Mouse (Mus musculus): ENCODE data around the gene Kdm2b.

Kdm2b gene

DNA sequence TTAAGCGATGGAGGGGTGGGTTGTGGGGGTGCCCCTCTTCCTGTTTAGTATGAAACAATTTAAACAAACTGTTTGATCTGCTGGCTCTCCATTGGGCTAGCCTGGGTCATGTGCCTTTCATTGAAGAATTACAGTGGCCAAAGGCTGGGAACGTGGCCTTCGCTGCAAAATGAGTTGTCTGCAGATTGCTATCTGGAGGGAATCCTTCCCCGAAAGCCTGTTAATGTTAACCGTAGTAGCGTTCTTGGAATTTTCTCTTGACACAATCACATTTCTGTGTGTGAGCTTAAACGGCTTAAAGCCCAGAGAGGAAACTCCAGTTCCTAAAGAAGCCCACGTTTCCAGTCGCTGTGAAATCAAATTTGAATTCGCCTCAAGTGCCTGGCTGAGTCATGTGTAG, 156.6 kb downstream of the Kdm2b start:
- DNase-seq, result peak; percentile 39

DNA sequence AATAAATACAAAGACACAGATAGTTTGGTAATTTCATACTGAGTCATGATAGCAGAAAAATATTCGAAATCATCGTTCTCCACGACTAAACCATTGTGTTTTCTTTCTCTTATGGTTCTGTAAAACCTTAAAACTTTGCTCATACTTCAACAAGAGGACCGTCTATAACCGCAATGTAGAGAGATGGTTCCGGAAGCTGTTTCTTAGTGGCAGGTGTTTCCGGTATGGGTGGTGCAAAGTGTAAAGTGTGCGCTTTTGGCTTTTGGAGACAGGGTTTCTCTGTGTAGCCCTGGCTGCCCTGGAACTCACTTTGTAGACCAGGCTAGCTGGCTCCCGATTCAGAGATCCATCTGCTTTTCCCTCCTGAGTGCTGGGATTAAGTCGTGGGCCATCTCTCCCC, 157.1 kb downstream of the Kdm2b start:
- peak; percentile 49 for DNase-seq

DNA sequence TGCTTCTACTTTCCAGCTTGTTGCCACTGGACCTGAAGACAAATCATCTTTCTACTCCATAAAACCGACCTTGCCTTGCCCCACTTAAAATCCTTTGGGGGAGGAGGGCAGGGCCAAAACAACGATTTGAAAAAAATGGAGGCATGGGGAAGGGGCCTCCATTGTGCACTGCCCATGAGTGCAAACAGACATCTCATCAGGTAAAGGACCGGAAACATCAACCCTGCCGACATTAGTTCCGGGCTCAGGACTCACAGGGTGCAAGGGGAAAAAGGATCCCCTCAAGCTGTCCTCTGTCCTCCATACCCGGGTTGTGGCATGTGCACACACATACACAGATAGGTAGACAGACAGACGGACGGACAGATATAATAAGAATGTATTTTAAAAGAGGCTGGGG, 164.5 kb downstream of the Kdm2b start:
- DNase-seq, result no peak

DNA sequence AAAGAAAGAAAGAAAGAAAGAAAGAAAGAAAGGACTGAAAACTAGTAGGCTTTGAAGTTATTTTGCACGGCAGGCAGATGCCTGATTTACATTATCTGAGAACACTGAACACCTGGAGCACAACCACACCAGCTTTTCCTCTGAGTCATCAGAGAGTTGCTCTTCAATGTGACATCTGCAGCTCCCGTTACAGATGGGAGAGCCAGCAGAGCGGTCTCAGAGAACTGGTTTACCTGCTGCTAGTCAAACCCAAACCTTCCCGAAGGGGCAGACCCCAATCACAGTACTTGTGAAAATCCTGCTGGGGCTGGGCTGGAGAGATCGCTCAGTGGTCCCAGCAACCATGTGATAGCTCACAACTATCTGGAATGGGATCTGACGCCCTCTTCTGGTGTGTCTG, 165.2 kb downstream of the Kdm2b start:
- DNase-seq, result peak; percentile 68

DNA sequence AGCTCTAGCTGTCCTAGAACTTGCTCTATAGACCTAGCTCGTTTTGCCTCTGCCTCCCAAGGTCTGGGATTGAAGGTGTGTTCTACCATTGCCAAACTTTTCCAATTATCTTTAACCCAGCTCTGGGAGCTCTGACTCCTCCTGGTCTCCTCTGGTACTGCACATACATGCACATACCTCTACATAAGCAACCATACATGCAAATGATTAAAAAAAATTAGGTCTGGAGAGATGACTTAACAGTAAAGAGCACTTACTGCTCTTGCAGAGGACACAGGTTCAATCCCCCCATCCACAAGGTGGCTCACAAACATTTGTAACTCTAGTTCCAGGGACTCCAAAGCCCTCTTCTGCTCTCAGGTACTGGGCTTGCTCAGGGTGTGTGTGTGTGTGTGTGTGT, 165.6 kb downstream of the Kdm2b start:
- peak; percentile 47 for DNase-seq

DNA sequence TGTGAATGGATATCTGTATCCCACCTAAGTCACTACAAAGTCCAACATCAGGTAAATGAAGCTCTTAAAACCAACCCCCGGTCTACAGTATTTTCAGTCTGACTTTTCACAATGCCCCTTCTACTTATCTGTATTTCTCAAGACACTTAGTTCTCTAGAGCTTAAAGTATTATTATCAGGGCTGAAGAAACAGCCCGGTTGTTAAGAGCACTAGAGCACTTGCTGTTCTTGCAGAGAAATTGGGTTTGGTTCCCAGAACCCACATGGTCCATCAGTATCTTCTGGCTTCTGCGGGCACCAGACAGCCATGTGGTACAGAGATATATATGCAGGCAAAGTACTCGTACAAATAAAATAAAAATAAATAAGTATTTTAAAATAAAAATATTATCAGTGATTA, 167.2 kb downstream of the Kdm2b start:
- no peak for DNase-seq

DNA sequence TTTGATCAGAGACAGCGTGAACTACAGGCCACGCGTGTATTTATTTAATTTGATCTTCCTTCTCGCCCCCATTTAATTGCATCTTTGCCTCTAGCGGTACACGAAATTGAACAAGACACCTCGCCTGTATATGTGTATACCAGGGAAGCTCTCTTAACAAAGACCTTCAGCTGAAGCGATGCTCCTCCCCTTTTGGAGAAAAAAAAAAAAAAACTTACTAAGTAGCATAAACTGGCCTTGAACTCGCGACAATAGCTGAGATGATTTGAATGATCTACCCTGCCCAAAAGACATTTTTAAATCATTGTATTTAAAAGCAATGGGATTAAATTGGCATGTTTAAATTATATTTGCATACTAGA, 168.1 kb downstream of the Kdm2b start:
- DNase-seq, result no peak

DNA sequence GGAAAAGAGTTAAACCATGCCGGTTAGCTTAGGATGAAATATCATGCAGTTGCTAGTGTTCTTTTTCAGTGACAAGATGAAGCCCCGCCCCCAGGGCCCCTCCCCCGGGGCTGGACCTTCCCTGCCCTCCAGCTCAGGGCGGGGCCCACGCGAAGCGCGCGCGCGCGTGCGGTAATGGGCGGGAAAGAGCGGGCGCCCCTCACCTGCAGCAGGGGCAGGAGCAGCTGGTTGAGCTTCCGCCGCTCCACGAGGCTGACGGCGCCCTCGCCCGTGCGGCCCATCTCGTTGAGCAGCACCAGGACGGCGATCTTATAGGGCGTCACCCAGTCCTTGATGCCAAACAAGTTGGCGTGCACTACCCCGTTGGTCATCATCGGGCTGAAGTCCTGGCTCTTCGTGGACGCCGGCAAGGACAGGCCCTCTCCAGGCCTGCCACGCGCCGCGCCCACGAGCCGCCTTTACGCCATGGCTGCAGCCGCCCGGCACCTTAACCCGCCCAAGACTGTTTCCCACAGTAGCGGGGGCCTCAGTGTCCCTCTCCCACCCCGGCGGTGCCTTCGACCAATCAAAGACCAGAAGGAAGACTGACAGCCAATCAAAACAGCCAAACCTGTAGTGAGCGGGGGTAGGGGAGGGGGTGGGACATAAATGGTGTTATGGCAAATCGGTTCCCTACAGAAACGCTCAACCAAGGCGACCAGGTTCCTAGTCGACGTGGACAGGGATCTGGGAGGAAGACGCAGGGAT, 168.7 kb downstream of the Kdm2b start, which contains the start of gene Anapc5:
TSS of gene Anapc5 (minus strand) at position 563 of the 747 bp plus-strand sequence.
- DNase-seq, result peak; percentile 96

All from thymus, postnatal 14 days (tissue).